Mouse (Mus musculus): Measurements from ENCODE around the gene Ankrd9.

Ankrd9 gene

GRCm38 (mm10) chr12:110989409-110989808 is 10.6 kb upstream of the Ankrd9 start:
- DNase-seq (ENCODE audit: low spot score), result no peak

GRCm38 (mm10) chr12:110986536-110987425 is 7.9 kb upstream of the Ankrd9 start:
- no peak for DNase-seq (ENCODE audit: low spot score)

DNA sequence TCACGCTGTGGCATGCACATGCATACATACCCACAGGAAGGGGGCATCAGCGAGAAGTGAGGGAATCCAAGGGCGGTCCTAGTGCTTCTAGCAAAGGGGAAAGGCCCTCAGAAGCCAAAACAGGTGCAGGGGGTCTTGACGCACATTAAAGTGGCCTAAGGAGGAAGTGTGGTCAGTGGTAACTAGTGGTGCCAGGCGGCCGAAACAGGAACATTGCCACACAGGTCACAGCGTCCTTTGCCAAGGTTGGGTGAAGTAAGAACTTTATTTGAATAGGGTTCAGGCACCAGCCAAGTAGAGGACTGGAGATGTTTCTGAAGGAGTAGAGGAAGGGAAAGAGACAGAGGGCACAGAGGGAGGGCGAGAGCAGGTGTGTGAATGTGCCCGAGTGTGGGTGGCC is 6.3 kb upstream of the Ankrd9 start:
- DNase-seq (ENCODE audit: low spot score), result no peak

GRCm38 (mm10) chr12:110984598-110984997 is 5.8 kb upstream of the Ankrd9 start:
- no peak for DNase-seq (ENCODE audit: low spot score)

DNA sequence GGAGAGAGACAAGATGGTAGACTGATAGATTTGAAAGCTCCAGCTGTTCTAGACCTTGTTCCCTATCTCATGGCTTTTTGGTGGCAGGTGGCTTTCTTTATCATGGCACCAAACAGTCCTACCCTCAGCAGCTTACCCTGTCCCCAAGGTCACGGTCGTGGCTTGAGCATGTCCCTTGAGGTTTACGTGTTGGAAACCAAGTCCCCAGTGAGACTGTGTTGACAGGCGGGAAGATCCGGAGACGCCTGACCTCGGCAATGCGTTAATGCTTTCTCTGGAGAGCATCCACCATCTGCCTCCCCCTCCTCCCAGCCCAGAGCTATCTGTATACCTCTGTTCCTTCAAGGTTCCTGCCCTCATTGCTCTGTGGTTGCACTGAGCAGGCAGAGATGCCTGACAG is 4.9 kb upstream of the Ankrd9 start:
- no peak for DNase-seq (ENCODE audit: low spot score)

DNA sequence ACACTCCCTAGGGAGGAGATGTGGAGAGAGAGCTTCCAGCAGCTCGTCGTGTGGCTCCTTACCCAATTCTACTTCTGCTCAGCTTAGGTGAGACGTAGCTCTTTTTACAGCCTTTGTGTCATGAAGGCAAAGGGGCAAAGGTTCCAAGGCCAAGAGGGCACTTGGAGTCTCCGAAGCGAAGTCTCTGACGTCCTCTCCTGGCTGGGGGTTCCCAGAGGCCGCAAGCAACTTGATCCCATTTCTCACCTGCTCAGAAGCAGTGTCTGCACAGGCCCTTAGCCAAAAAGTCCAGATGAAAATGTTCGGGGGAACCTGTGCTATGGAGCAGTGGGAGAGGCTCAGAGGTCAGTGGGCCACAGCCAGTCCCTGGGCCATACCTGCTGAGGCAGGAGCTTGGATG is 4.2 kb upstream of the Ankrd9 start:
- no peak for DNase-seq (ENCODE audit: low spot score)

DNA sequence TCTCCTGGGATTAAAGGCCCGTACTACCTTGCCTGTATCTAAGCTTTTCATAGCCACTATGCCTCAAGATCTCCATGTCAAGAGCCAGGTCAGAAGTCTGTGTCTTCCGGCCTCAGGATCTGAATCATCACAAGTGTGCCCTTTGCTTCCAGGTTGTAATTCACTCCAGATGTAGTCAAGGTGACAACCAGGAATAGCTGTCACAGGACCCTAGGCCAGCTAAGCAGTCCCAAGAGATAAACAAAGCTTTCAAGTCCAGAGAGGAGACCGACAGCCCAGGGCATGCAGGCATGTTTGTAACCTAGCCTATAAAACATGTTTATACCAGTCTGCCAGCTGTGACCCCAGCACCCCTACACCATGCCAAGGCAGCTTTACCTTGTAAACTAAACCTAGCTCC is 2.9 kb upstream of the Ankrd9 start:
- DNase-seq (ENCODE audit: low spot score), result no peak

DNA sequence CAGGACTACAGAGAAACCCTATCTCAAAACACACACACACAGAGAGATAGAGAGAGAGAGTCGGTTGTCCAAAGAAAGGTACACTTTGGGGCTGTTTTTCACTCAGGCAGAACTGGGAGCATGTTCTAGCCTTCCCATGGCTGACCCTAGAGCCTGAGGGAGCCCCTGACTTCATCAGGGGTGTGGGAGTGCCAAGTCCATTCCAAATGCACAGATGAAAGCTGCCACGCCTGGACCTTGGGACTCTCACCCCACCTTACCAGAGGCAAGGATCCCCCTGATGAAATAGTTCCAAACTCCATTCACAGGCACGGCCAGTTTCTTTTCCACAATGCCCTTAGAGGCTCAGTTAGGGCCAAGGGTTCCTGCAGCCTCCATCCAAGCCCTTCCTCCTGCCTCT is 968 bp upstream of the Ankrd9 start:
- no peak for DNase-seq (ENCODE audit: low spot score)

DNA sequence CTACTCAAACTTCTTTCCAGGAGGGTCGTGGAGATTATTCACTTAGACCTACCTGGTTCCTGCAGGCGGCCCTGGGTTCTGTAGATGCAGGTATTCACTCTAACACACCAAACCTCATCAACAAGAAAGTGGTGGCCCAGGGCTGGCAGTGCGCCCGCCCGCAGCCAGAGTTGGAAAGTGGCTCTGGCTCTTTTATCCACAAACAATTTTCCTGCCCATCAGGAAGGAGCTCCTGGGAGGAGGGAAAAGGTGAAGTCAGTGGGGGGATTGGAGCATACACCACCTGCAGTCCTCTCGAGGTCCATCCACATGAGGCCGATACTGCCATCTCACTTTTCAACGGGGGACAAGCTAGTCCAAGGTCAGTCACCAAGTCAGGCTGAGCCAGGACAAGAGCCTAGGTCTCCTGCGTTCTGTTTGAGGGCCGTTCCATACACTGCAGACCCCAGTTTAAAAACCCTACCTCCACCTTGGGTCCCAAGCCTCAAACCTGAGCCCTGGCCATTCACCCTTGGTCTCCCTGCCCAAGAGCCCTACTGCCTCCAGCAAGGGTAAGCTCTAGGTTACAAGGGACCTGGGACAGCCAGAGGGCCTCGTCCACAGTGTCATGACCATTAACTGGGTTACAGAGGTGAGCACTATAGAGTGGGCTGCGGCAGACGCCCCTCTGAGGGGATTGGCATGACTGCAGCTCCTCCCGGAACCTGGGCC is 789 bp downstream of the Ankrd9 start:
- no peak for DNase-seq (ENCODE audit: low spot score)

DNA sequence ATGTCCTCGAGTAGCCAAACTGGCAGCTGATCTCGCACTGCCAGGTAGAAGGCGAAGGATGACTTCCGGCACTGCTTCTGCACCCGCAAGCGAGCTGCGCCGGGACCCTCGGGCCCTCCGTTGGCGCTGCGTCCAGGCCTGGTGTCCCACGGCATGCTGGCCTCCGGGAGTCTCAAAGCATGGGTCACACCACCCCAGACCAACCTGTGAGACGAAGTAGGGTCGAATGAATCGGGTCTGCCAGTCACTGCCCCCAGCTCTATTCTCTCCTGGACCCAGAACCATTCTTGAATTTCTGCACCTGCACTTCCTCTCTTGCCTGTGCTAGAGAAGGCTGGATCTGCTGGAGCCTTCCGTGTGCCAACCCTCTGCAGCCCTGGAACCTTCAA is 1.5 kb downstream of the Ankrd9 start:
- no peak for DNase-seq (ENCODE audit: low spot score)

- DNase-seq (ENCODE audit: low spot score), result no peak
Measured at GRCm38 (mm10) chr12:110976589-110977344, 2.1 kb downstream of the Ankrd9 start.

- no peak for DNase-seq (ENCODE audit: low spot score)
Measured at GRCm38 (mm10) chr12:110975838-110976468, 2.9 kb downstream of the Ankrd9 start.

- DNase-seq (ENCODE audit: low spot score), result no peak
Measured at GRCm38 (mm10) chr12:110975385-110975784, 3.5 kb downstream of the Ankrd9 start.

DNA sequence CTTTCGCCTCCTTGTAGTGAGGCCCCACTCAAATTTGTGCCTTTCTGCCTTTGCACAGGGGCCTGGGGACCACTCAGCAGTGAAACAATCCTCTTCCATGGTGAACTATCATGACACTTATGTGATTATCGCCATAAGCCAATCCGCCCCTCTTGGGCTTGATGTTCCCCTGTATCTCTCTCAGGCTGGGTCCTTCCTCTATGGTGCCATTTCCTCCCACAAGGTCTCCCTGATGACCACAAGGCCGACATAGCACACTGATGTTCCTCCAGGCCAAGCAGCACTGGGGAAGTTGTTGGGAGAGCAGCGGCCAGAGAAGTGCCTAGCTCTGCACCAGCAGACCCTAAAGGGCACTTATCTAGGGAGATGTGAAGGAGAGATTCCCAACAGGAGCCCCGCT is 4.1 kb downstream of the Ankrd9 start:
- DNase-seq (ENCODE audit: low spot score), result no peak

DNA sequence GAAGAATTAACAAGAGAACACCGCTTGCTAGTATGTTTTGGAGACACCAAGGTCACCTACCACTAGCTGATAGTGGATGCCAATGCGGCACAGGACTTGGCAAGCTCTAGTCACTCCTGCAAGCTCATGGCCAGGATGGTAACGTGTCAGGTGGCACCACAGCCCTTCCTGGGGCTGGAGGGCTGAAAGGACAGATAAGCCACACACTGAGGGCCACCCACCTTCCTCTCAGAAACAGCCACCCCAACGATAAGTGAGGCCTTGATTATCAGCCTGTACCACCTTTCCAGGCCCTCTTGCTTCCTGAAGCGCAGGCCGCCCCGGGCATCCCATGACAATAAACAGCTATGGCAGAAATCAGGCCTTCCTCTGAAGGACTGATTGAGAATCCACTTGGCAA is 4.5 kb downstream of the Ankrd9 start:
- DNase-seq (ENCODE audit: low spot score), result no peak

DNA sequence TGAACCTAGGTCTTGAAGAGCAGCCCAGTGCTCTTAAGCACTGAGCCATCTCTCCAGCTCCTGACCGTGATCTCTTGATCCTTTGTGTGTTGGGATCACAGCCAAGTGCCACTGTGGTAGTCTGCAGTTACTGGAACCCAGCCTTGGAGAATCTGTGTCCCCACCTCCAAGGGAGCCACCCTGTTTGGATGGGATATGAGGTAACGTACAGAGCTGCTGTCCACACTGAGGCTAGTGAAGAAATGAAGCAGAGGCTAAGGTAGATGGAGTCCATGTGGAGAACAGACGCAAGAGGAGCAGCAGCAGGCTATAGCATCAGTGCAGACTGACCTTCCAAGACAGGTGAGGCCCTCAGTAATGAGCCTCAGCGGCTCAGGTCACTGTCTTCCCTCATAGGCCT is 5.0 kb downstream of the Ankrd9 start:
- no peak for DNase-seq (ENCODE audit: low spot score)

DNA sequence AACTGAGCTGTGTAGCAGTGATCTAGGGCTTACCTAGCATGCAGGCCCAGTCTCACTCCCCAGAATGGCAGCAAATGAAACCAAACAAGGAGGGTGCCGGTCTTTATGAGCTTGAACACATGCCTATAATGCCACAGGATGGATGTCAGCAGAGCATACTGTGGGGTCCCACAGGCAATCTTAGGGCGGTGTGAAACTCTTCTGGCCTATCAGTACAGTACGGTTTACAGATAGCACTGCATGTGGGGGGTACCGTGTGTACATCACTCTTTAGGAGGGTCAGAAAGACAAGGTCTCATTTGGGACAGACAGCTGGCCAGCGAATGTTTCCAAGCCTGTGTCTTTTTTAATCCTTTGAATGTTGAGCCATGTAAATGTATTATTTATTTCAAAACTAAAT is 6.9 kb downstream of the Ankrd9 start:
- DNase-seq (ENCODE audit: low spot score), result no peak

GRCm38 (mm10) chr12:110970408-110970807 is 8.4 kb downstream of the Ankrd9 start:
- no peak for DNase-seq (ENCODE audit: low spot score)

DNA sequence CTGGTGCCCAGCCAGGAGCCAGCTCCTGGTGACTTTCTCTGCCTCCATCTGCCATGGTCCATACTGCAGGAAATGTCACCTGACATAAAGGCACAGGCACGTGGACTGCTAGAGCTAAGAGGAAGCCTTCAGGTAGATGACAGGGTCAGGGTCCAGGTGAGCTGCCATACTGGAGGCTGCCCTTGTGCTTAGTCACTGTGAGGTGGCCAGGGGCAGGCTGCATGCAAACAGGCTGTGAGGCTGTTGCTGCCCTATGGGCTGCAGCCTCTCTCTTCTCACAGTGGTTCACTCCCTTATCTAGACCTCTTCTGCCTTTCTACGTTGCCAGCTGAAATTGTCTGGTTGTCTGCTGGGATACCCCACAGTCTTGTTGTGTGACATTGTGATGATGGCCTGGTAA is 11.7 kb downstream of the Ankrd9 start:
- DNase-seq (ENCODE audit: low spot score), result no peak

GRCm38 (mm10) chr12:110966079-110966478 is 12.8 kb downstream of the Ankrd9 start:
- DNase-seq (ENCODE audit: low spot score), result no peak

GRCm38 (mm10) chr12:110965500-110965899 is 13.3 kb downstream of the Ankrd9 start:
- DNase-seq (ENCODE audit: low spot score), result no peak

- DNase-seq (ENCODE audit: low spot score), result no peak
Measured at GRCm38 (mm10) chr12:110961973-110962372, 16.9 kb downstream of the Ankrd9 start.

Data from urinary bladder, postnatal 10 days (tissue).